Mouse (Mus musculus): ENCODE data around the gene Hoxc4.
A peak's percentile ranks its signal among the peaks of the same experiment; 100 is the strongest.

Hoxc4 gene

GRCm38 (mm10) chr15:103038701-103039480, 20.2 kb downstream of the Hoxc4 start:
- no peak for DNase-seq (ENCODE audit: low read depth, low spot score)

- DNase-seq (ENCODE audit: low read depth, low spot score) = no peak
These were observed 20.9 kb downstream of the Hoxc4 start for GRCm38 (mm10) chr15:103039609-103040008.

- no peak for DNase-seq (ENCODE audit: low read depth, low spot score)
These were observed 21.9 kb downstream of the Hoxc4 start for GRCm38 (mm10) chr15:103040601-103041000.

GRCm38 (mm10) chr15:103041613-103042012, 22.9 kb downstream of the Hoxc4 start:
- DNase-seq (ENCODE audit: low read depth, low spot score) = no peak

GRCm38 (mm10) chr15:103042209-103042608, 23.5 kb downstream of the Hoxc4 start:
- no peak for DNase-seq (ENCODE audit: low read depth, low spot score)

- DNase-seq (ENCODE audit: low read depth, low spot score) = no peak
These were observed 32.9 kb downstream of the Hoxc4 start for GRCm38 (mm10) chr15:103051670-103052069.

GRCm38 (mm10) chr15:103053210-103053609, 34.5 kb downstream of the Hoxc4 start:
- DNase-seq (ENCODE audit: low read depth, low spot score) = no peak

- DNase-seq (ENCODE audit: low read depth, low spot score) = no peak
These were observed 37.7 kb downstream of the Hoxc4 start for GRCm38 (mm10) chr15:103056396-103056795.

GRCm38 (mm10) chr15:103058715-103059114, 40.0 kb downstream of the Hoxc4 start:
- DNase-seq (ENCODE audit: low read depth, low spot score) = no peak

- DNase-seq (ENCODE audit: low read depth, low spot score) = no peak
These were observed 40.8 kb downstream of the Hoxc4 start for GRCm38 (mm10) chr15:103059393-103059992.

- DNase-seq (ENCODE audit: low read depth, low spot score) = no peak
These were observed 41.2 kb downstream of the Hoxc4 start for GRCm38 (mm10) chr15:103060021-103060340.

GRCm38 (mm10) chr15:103060341-103061130, 41.8 kb downstream of the Hoxc4 start:
- DNase-seq (ENCODE audit: low read depth, low spot score) = peak; percentile 62

GRCm38 (mm10) chr15:103061131-103061825, 42.5 kb downstream of the Hoxc4 start:
- peak; percentile 82 for DNase-seq (ENCODE audit: low read depth, low spot score)

GRCm38 (mm10) chr15:103061988-103062387, 43.3 kb downstream of the Hoxc4 start:
- no peak for DNase-seq (ENCODE audit: low read depth, low spot score)

GRCm38 (mm10) chr15:103065642-103066041, 46.9 kb downstream of the Hoxc4 start:
- no peak for DNase-seq (ENCODE audit: low read depth, low spot score)

- no peak for DNase-seq (ENCODE audit: low read depth, low spot score)
These were observed 49.0 kb downstream of the Hoxc4 start for GRCm38 (mm10) chr15:103067701-103068100.

GRCm38 (mm10) chr15:103069173-103069572, 50.4 kb downstream of the Hoxc4 start:
- DNase-seq (ENCODE audit: low read depth, low spot score) = no peak

- no peak for DNase-seq (ENCODE audit: low read depth, low spot score)
These were observed 52.5 kb downstream of the Hoxc4 start for GRCm38 (mm10) chr15:103071266-103071665.

- DNase-seq (ENCODE audit: low read depth, low spot score) = peak; percentile 42
These were observed 56.1 kb downstream of the Hoxc4 start for GRCm38 (mm10) chr15:103074663-103075415.

GRCm38 (mm10) chr15:103077673-103078072, 58.9 kb downstream of the Hoxc4 start:
- DNase-seq (ENCODE audit: low read depth, low spot score) = no peak

GRCm38 (mm10) chr15:103082622-103083021, 63.9 kb downstream of the Hoxc4 start:
- DNase-seq (ENCODE audit: low read depth, low spot score) = no peak

Data from forelimb bud, embryonic 11.5 days (tissue).